Mouse (Mus musculus): ENCODE data around the gene Nat8f1.

GRCm38 (mm10) chr6:85911587-85911986, 3.9 kb downstream of the Nat8f1 start, which contains the start of gene Tprkb:
- no peak for TF ChIP-seq CEBPB (IDR thresholded peaks at IDR 0.05; ENCODE audit: low read depth)
- no peak for TF ChIP-seq USF1 (IDR thresholded peaks at IDR 0.05; ENCODE audit: low read depth)
- no peak for TF ChIP-seq MYOG (IDR thresholded peaks at IDR 0.05; ENCODE audit: control insufficient read depth, extremely low read depth, insufficient read length)
- no peak for TF ChIP-seq CTCF (IDR thresholded peaks at IDR 0.05; ENCODE audit: control insufficient read depth, insufficient read depth, insufficient read length)
- no peak for TF ChIP-seq MAX (IDR thresholded peaks at IDR 0.05)
- no peak for TF ChIP-seq MYOD1 (IDR thresholded peaks at IDR 0.05; ENCODE audit: control insufficient read depth, insufficient read length, low read depth)
- no peak for TF ChIP-seq FOSL1 (IDR thresholded peaks at IDR 0.05; ENCODE audit: insufficient read depth, low read length, poor library complexity, severe bottlenecking)
